Mouse (Mus musculus) left cerebral cortex, postnatal 36 days (tissue): ENCODE results near the gene E430018J23Rik. TPM values are rescaled to one million over a fixed set of nuclear protein-coding genes. Genes with fewer than 3 reads are reported as not detected.
"Not testable (repeated sequence)": the region's sequence is repeated elsewhere in the genome, so short reads cannot be mapped to it uniquely, and the experiment has no call there.

Experiments used
- DNase-seq, 2 experiments: peaks; one replicate each; pipeline ENCODE4 v3.0.0; 2021 to 2022; ENCODE audit warnings: low spot score in 2 of 2, mixed read lengths in 1 of 2
- intact Hi-C: fragments of 180-260 bp; cut with DNase I; formaldehyde crosslinking; loops from one replicate; pipeline ENCODE4 v1.15.1; 2025
- total RNA-seq, 2 experiments: library from RNA; stranded (reverse); gene quantifications; 2 replicates each; pipeline ENCODE4 v1.2.3; 2021

The E430018J23Rik gene
- total RNA-seq, 2 experiments from 2014 or later, result 7.7 to 8.2 TPM

GRCm38 (mm10) chr7:127345512-127346325 is 47.7 kb downstream of the E430018J23Rik start, which contains the start of gene Zfp768:
Gene Zfp768 (minus strand): TSS chr7:127345589.
- intact Hi-C loops, result loop anchor here (5.0 kb wide), 1 partner anchor 83 kb away; the partner anchor contains the start of gene Dctpp1
- peak; percentile 90 to 92 for DNase-seq

GRCm38 (mm10) chr7:127345092-127345491 is 48.3 kb downstream of the E430018J23Rik start:
- DNase-seq, result no peak
- intact Hi-C loops, result loop anchor here (5.0 kb wide), 1 partner anchor 83 kb away; the partner anchor contains the start of gene Dctpp1

- DNase-seq, result no peak
- intact Hi-C loops, result loop anchor here (5.0 kb wide), 1 partner anchor 37 kb away; no protein-coding TSS in a partner anchor
Observed at GRCm38 (mm10) chr7:127344371-127344770, 49.1 kb downstream of the E430018J23Rik start.

DNA sequence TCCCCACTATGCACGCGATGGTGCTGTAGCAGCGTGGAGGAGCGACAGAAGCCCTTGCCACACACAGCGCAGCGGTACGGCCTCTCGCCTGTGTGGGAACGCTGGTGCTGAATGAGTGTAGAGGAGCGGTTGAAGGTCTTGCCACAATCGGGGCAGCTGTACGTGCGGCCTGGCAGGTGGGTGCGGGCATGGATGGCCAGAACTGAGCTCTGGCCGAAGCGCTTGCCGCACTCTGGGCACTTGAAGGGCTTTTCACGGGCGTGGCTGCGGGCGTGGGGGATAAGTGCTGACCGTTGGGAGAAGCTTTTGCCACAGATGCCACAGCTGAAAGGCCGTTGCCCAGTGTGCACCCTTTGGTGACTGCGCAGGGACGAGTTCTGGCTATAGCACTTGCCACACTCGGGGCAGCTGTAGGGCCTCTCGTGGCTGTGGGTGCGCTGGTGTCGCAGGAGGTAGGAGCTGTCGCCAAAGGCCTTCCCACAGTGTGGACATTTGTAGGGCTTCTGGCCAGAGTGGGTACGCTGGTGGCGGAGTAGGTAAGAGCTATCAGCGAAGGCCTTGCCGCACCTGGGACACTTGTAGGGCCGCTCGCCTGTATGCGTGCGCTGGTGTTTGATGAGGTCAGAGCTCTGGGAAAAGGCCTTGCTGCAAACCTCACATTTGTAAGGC is 49.9 kb downstream of the E430018J23Rik start:
- intact Hi-C loops, result loop anchor here (5.0 kb wide), 1 partner anchor 36 kb away; no protein-coding TSS in a partner anchor
- no peak for DNase-seq

DNA sequence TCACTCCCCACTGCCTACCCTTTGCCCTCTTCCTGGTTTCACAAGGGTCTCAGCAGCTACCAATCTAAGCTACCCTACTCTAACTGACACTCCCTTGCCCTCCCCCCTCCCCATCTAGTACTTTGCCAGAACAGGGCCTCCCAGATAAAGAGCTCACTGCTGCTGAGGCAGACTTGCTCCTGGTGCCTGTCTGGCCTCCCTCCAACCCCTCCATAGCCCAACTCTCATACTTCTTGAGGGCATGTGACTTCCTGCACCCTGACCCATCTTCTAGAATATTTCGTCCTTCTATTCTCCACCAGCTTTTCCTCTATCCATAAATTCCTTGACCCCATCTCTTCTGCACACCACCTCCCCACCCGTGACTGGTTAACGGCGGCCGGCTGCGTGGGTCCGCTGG is 50.5 kb downstream of the E430018J23Rik start:
- intact Hi-C loops, result loop anchor here (5.0 kb wide), 1 partner anchor 36 kb away; no protein-coding TSS in a partner anchor
- no peak for DNase-seq

DNA sequence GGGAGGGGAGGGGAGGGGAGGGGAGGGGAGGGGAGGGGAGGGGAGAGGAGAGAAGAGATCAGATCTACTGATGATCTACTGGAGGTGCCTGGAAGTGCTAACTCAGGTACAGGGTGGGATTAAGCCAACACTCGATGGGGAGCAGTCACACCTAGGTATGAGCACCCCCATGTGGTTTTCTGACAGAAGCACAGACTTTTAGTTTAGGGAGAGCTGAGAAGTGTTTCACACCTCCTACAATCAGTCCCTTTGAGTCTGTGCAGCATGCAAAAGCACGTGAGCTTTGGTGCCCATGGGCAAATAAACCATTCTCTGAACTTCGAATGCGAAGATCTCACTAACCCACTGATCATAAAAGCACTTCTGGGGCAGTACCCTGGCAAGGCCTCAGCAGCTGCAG is 51.1 kb downstream of the E430018J23Rik start:
- intact Hi-C loops, result loop anchor here (5.0 kb wide), 1 partner anchor 35 kb away; no protein-coding TSS in a partner anchor
- no peak for DNase-seq

- DNase-seq, result not testable (repeated sequence)
- intact Hi-C loops, result loop anchor here (5.0 kb wide), 1 partner anchor 35 kb away; no protein-coding TSS in a partner anchor
Observed at GRCm38 (mm10) chr7:127341861-127342260, 51.6 kb downstream of the E430018J23Rik start.

- no peak for DNase-seq
- intact Hi-C loops, result loop anchor here (5.0 kb wide), 1 partner anchor 34 kb away; no protein-coding TSS in a partner anchor
Observed at GRCm38 (mm10) chr7:127341356-127341755, 52.1 kb downstream of the E430018J23Rik start.

Other genes with a start within 250 kb of the E430018J23Rik start
- 10 to 100 TPM; 81.4 to 89.5 TPM for gene Cd2bp2, start 197.6 kb downstream of the E430018J23Rik start, total RNA-seq
- gene Tbc1d10b, start 185.2 kb downstream of the E430018J23Rik start, total RNA-seq, result 100 to 1,000 TPM in 1 of 2 experiments, 10 to 100 TPM in 1; 90.8 to 101 TPM
- 1 to 10 TPM; 1.7 to 3.9 TPM for gene Mylpf, start 184.7 kb downstream of the E430018J23Rik start, total RNA-seq
- gene Zfp553, start 160.6 kb downstream of the E430018J23Rik start, total RNA-seq, result 10 to 100 TPM; 18.6 to 19.4 TPM
- 1 to 10 TPM; 3.2 to 5.6 TPM for gene Sept1, start 160.5 kb downstream of the E430018J23Rik start, total RNA-seq
- 10 to 100 TPM; 61.0 to 61.4 TPM for gene Zfp771, start 149.4 kb downstream of the E430018J23Rik start, total RNA-seq
- gene Dctpp1, start 132.9 kb downstream of the E430018J23Rik start, total RNA-seq, result 10 to 100 TPM; 21.8 to 30.7 TPM
- gene Sephs2, start 119.6 kb downstream of the E430018J23Rik start, total RNA-seq, result 10 to 100 TPM; 38.4 to 43.1 TPM
- gene Itgal, start 97.4 kb downstream of the E430018J23Rik start, total RNA-seq, result under 1 TPM; 0.48 to 0.76 TPM
- gene Zfp768, start 48.0 kb downstream of the E430018J23Rik start, total RNA-seq, result 10 to 100 TPM; 14.4 to 15.0 TPM
- 1 to 10 TPM; 5.7 to 7.2 TPM for gene Zfp747, start 17.6 kb downstream of the E430018J23Rik start, total RNA-seq
- gene 9130019O22Rik, start 6.5 kb downstream of the E430018J23Rik start, total RNA-seq, result 1 to 10 TPM; 3.3 to 3.9 TPM
- 1 to 10 TPM; 5.4 to 5.6 TPM for gene Zfp764, start 13.2 kb upstream of the E430018J23Rik start, total RNA-seq
- 10 to 100 TPM; 13.7 to 18.6 TPM for gene Zfp688, start 28.4 kb upstream of the E430018J23Rik start, total RNA-seq
- gene Zfp689, start 55.5 kb upstream of the E430018J23Rik start, total RNA-seq, result 1 to 10 TPM; 5.8 to 7.9 TPM
- gene Prr14, start 66.0 kb upstream of the E430018J23Rik start, total RNA-seq, result 10 to 100 TPM; 25.7 to 30.2 TPM
- gene Fbrs, start 85.6 kb upstream of the E430018J23Rik start, total RNA-seq, result 10 to 100 TPM; 48.7 to 61.4 TPM
- 100 to 1,000 TPM in 1 of 2 experiments, 10 to 100 TPM in 1; 99.0 to 131 TPM for gene Srcap, start 118.4 kb upstream of the E430018J23Rik start, total RNA-seq
- 10 to 100 TPM in 1 of 2 experiments, 1 to 10 TPM in 1; 7.6 to 15.0 TPM for gene Gm42715, start 126.0 kb upstream of the E430018J23Rik start, total RNA-seq
- gene Tmem265, start 167.8 kb upstream of the E430018J23Rik start, total RNA-seq, result 1 to 10 TPM in 1 of 2 experiments, not detected in 1; 3.4 TPM
- gene Phkg2, start 179.7 kb upstream of the E430018J23Rik start, total RNA-seq, result 10 to 100 TPM; 69.2 to 81.4 TPM
- 1 to 10 TPM; 9.3 to 9.7 TPM for gene Ccdc189, start 195.0 kb upstream of the E430018J23Rik start, total RNA-seq
- 10 to 100 TPM; 63.1 to 81.0 TPM for gene Rnf40, start 195.1 kb upstream of the E430018J23Rik start, total RNA-seq
- 10 to 100 TPM; 22.1 to 24.7 TPM for gene Zfp629, start 222.2 kb upstream of the E430018J23Rik start, total RNA-seq